Mouse (Mus musculus) heart, postnatal 25 days (tissue): ENCODE results near the gene 1700025B11Rik. TPM values are rescaled to one million over a fixed set of nuclear protein-coding genes. Genes with fewer than 3 reads are reported as not detected.
"Not testable (repeated sequence)": the region's sequence is repeated elsewhere in the genome, so short reads cannot be mapped to it uniquely, and the experiment has no call there.

ENCODE experiments used
- DNase-seq: peaks from one replicate; pipeline ENCODE4 v3.0.0; 2022; ENCODE audit warnings: low spot score
- intact Hi-C: fragments of 180-260 bp; cut with DNase I; formaldehyde crosslinking; loops from one replicate; pipeline ENCODE4 v1.15.1; 2025
- total RNA-seq, 2 experiments: library from RNA; stranded (reverse); gene quantifications; 2 replicates each; pipeline ENCODE4 v1.2.3; 2021

The 1700025B11Rik gene
- total RNA-seq: not detected

DNA sequence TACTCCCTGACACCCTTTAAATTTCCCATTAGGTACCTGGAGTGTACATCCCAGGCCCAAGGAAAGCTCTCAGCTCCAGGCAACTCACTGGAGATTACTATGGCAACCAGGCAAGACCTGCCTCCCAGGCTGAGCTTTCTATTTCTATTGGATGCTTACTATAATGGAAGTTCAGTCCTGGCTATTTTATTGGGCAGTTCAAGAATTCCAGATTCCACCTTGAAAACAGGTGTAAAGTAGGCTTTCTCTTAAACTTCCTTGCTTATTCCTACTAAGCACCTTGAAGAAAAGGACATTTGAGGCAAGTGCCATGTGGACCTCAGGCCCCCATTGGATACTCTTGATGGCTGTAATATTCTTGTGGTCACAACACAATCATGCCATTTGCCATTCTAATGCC is at the start of gene 1700025B11Rik:
TSS of gene 1700025B11Rik (minus strand) at position 101 of the 400 bp plus-strand sequence.
- intact Hi-C loops: loop anchor here (1.0 kb wide), 1 partner anchor 38 kb away; the partner anchor contains the start of gene Gm36245
- no peak for DNase-seq

DNA sequence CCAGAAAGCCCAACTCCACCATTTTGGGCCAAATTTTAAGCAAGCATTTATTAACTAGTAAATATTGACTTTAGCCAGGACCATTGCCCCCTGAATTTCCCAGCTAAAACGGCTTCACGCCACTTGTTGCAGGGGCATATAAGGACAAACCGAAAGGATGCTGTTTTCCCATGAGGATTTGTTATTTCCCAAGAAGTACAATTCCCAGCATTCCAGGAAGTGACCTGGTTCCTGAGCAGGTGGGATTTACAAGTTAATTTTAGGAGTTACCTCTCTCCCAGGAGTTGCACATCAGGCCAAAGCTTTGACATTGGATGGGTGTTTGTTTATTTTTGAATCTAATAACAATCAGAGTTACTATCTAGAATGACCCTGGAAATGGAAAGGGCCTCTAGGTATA is 44.4 kb upstream of the 1700025B11Rik start:
- no peak for DNase-seq
- intact Hi-C loops: no loop called here

DNA sequence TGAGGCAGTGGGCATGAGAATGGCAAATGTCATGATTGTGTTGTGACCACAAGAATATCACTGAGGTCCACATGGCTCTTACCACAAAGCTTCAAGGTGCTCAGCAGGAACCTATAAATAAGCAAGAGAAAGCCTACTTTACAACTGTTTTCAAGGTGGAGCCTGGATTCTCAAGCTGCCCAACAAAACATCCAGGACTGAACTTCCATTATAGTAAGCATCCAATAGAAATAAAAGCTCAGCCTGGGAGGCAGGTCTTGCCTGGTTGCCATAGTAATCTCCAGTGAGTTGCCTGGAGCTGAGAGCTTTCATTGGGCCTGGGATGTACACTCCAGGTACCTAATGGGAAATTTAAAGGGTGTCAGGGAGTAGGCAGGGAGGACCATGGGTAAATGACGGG is 37.3 kb upstream of the 1700025B11Rik start, which contains the start of gene Gm36245:
TSS of gene Gm36245 (plus strand) at position 301 of the 400 bp plus-strand sequence.
- DNase-seq: no peak
- intact Hi-C loops: loop anchor here (1.0 kb wide), 1 partner anchor 37 kb away; no protein-coding TSS in a partner anchor

DNA sequence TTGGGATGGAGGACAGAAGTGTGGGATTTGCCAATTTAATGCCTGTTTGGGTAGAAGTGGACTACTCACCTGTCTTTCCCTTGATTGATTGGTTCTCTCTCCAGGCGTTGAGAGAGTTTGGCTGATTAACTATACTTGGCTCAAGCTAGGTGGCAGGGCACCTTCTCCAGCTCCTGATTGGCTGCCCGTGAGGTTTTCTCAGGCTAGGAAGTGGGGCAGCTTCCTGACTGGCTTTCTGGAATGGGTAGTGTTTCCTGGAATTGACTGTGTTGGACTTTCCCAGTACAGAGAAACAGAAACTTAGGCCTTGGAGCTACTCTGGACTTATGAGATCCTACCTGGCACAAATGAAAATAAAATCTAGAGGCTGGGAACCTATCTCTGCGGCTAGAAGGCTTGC is 36.7 kb upstream of the 1700025B11Rik start:
- no peak for DNase-seq
- intact Hi-C loops: no loop called here

DNA sequence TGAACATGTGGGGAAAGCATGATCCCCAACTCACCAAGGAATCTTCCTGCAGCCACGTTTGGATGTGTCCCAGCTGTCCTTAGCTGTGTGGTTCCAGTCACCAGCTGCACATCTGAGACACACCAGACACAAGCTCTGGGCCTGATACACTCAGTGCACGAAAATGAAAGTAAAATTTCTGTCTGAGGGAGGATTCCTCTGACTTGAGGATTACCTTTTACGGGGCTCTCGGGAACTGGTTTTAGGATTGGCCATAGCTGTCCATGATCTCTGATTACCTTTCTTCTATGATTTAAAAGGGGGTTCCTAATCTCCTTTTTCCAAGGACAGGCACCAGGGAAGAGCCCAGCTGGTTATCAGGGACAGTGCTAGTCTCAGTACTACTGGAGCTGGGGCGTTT is 34.3 kb upstream of the 1700025B11Rik start, which contains the start of gene Apol10b:
TSS of gene Apol10b (minus strand) at position 165 of the 400 bp plus-strand sequence.
- intact Hi-C loops: no loop called here
- no peak for DNase-seq

DNA sequence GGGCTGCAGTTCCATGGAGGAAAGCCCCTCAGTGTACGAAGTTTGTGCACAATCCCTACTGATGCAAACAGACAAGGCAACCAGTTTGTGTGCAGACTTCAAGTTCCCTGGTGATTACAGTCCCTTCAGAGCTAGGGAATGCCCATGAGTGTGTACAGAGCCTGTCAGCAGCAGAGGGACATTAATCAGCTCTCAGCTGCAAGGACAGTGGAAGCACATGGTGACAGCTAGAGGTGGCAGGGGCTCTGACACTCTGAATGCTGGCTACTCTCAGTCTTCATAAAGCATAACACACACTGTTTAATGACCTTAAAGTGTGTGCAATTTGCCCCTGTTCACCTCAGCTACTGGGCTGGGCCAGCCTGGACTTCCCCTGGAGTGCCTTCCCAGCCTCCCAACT is 31.9 kb upstream of the 1700025B11Rik start:
- no peak for DNase-seq
- intact Hi-C loops: no loop called here

DNA sequence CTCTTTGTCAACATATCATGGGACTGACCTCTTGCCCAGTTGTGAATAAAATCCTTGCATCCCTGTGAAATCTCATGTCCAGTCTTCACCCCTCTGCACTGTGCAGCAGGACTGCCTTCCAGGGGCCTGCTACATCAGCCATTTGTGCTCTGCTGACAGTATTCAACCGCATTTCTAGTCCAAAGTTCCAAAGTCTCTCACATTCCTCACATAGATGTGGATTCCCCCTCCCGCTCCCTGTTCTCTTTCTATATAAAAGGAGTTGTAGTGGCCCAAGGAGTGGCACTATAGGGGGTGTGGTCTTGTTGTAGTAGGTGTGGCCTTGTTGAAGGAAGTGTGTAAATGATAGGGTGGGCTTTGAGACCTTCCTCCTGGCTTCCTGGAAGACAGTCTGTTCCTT is 29.2 kb upstream of the 1700025B11Rik start:
- intact Hi-C loops: no loop called here
- DNase-seq: no peak

DNA sequence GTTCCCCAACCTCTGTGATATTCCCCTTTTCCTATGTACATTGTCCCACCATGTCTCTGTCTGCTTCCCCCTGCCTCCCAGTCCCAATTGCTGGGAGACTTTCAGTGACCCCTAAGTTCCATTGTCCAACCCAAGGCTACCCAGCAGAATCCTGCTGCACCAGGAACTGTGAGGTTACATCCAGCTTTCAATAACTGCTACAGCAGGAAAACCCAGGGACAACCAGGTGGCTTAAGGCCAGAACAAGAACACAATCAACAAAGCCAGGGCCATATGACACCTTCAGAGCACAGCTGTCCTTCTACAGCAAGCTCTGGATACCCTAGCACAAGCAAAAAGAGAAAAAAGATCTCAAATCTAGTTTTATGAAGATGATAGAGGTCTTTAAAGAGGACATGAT is 27.3 kb upstream of the 1700025B11Rik start:
- DNase-seq: no peak
- intact Hi-C loops: no loop called here

DNA sequence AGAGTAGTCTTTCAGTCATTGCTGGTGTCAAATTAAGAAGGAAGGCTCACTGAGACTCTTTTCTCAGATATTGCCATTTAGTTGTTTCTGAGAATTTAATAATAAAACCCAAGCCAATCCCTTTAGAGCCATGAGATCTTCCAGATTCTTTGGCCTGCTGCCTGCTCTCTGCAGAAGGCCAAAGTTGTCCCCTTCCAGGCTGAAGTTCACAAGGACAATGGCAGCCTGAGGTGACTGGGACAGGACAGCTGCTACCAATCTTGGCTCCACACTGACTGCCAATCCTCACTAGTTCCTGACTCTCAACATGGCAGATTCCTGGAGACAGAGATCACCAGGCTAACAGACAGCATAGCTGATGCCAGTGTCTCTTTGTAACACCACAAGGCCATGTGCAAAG is 25.3 kb upstream of the 1700025B11Rik start:
- intact Hi-C loops: no loop called here
- DNase-seq: peak; percentile 27

DNA sequence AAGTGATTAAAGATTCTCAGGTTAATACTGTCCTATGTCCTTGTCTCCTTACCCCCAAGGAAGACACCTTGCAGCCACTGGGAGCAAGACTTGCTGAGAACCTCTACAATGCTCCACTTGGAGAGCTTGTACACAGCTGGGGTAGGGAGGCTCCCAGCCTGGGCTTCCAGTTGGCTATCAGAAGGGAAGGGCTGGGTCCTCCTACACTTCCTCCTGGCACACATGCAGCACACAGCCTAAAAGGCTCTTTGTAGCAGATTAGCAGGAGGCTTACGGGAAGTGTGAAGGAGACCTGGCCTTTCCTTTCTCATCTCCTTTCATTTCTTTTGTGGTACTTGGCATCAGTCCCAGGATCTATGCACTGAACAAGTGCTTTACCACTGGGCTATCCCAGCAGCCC is 20.0 kb upstream of the 1700025B11Rik start:
- DNase-seq: peak; percentile 56
- intact Hi-C loops: no loop called here

DNA sequence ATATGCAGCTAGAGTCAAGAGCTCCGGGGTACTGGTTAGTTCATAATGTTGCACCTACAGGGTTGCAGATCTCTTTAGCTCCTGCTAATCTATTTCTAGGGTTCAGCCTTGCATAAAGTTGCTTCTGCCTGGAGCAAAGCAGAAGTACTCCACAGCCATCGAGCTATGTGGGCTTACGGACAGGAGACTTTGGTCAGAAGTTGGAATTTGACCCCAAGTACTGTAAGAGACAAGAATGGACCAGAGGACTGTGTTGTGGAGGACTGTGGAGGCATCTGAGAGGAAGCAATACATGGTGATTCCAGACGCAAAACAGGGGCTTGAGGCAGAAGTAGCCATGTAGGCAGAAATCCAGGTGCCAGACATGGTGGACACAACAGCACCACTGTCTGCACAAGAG is 17.6 kb upstream of the 1700025B11Rik start:
- no peak for DNase-seq
- intact Hi-C loops: no loop called here

DNA sequence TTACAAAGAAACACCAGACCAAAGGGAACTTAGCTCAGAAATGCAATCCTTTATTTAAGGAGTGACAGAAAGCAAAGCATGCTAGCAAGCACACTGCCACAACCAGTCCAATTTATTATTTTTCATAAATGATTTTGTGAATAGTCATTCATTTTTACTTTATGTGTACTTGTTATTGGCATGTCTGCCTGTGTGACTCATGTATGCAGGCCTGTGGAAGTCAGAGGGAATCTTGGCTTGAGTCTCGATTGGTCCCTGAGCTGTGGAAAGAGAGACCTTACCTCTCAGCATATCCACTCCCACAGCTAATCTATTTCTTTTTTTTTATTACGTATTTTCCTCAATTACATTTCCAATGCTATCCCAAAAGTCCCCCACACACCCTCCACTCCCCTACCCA is 17.1 kb upstream of the 1700025B11Rik start:
- DNase-seq: no peak
- intact Hi-C loops: no loop called here

DNA sequence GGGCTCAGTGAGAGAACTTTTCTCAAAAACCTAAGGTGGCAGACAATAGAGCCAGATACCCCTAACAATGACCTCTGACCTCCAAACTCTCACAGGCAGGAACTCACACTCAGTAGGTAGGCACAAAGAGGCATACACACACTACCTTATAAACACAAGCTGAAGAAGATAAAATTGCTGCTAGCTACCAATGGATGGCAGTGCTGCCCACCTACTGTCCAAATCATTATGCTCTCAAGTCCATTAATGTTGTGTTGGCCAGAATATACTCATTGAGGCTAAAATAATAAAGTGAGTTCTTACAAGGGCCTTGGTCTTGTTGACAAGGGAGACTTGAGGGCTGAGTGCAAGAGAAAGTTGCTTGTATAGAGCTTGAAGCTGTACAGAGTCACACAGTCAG is 1.5 kb upstream of the 1700025B11Rik start:
- intact Hi-C loops: loop anchor here (1.0 kb wide), 1 partner anchor 40 kb away; no protein-coding TSS in a partner anchor
- no peak for DNase-seq

DNA sequence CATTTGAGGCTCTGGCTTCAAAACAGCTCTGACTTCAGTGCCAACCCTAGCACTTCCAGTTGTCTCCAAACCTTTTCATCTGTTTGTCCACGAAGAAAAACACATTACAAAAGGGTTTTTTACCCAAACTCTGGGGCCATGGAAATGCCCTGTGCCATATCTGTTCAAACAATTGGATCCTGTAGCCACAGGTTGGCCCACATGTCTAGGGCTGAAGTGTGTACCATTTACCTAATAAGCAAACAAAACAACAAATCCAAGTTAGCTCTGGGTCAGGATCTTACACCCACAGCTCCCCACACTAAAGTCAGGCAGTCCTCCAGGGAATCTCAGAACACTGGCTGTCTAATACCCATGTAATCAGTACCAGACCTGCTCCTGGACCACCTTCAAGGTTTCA is 22.5 kb downstream of the 1700025B11Rik start:
- intact Hi-C loops: loop anchor here (10.0 kb wide), 2 partner anchors 76 to 144 kb away; partner anchors contain the start of gene Apol7a
- not testable (repeated sequence) for DNase-seq

DNA sequence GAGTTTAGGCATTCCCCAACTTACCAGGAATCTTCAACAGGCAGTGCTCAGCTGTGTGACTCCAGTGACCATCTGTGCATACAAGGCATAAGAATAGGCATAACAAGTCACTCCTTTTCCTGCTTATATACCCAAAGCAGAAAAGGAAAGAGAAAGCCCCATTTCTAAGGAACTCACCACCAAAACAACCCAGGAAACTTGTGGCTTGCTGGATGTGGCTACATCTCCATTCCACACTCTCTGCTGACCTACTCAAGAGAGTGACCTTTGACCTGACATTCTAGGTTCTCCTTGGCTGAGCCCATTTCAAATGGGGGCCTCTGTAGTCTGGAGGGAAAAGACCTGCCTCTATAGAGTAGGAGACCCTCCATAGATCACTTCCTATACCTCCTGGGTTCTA is 28.5 kb downstream of the 1700025B11Rik start, which contains the start of gene Apol7c:
TSS of gene Apol7c (minus strand) at position 101 of the 400 bp plus-strand sequence.
- intact Hi-C loops: loop anchor here (10.0 kb wide), 2 partner anchors 82 to 138 kb away; partner anchors contain the start of gene Apol7a
- DNase-seq: no peak

DNA sequence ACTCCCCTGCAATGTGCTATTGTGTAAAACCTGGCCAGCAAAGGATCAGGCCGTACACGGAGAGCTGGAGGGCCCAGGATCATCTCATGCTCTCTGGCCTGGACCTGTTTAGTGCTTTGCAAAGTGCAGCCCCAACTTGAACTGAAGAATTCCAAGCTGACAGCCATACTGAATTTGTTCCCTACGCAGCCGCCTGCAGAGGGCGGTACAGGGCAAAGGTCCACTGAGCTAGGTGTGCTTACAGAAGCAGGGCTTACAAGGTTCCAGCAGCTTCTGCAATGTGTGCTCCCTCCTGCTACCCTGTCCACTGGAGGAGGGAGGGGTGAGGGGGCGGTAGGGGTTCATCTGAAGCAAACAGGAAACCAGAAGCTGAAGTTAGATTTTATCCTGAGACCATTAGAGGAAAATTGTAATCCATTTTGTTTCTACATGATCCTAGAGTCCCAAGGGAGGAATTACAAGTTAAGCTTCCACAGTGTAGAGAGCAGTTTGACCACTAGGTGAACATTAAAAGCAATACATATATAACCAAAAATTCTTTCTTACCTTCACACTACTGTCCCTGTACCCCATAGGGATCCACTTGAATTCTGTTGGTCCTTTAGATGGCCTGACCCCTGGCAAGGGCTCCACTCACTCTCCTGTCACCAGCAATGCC is 38.4 kb downstream of the 1700025B11Rik start:
- peak; percentile 19 for DNase-seq
- intact Hi-C loops: loop anchor here (1.0 kb wide), 1 partner anchor 40 kb away; no protein-coding TSS in a partner anchor

DNA sequence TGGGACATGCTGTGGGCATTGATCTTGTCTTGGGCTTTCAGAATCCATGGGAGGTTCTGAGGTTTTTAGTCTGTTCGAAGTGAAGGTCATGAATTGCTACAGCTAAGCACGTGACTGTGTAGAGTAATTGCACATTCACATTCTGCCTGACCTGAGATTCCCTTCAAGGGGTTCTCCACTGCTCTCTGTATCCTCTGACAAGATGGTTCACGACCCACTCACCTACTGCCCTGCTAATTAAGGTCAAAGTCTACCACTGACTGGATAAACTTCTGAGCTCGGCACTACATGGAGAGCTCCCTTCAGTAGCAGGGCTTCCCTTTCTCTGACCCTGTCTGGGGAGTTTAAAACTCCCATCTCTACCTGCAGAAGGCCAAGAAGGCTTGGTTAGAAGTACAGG is 41.1 kb downstream of the 1700025B11Rik start:
- DNase-seq, intact Hi-C loops: not testable (repeated sequence)

Other genes with a start within 250 kb of the 1700025B11Rik start
- gene Apol7a, start 162.8 kb downstream of the 1700025B11Rik start, total RNA-seq: not detected
- under 1 TPM in 1 of 2 experiments, not detected in 1; 0.28 TPM for gene Apol9a, start 150.8 kb downstream of the 1700025B11Rik start, total RNA-seq
- gene Apol7b, start 114.4 kb downstream of the 1700025B11Rik start, total RNA-seq: under 1 TPM; 0.61 to 0.73 TPM
- not detected for gene Apol10a, start 84.8 kb downstream of the 1700025B11Rik start, total RNA-seq
- gene Apol11a, start 53.6 kb downstream of the 1700025B11Rik start, total RNA-seq: not detected
- not detected for gene Apol7c, start 28.6 kb downstream of the 1700025B11Rik start, total RNA-seq
- gene Apol10b, start 34.2 kb upstream of the 1700025B11Rik start, total RNA-seq: 1 to 10 TPM in 1 of 2 experiments, under 1 TPM in 1; 0.89 to 1.5 TPM
- gene Gm36245, start 37.4 kb upstream of the 1700025B11Rik start, total RNA-seq: not detected
- 1 to 10 TPM; 1.4 to 3.7 TPM for gene Apol11b, start 81.4 kb upstream of the 1700025B11Rik start, total RNA-seq
- gene Apol7e, start 137.0 kb upstream of the 1700025B11Rik start, total RNA-seq: not detected
- gene Apol9b, start 167.1 kb upstream of the 1700025B11Rik start, total RNA-seq: not detected
- gene Apol8, start 195.1 kb upstream of the 1700025B11Rik start, total RNA-seq: not detected